Mouse (Mus musculus): ENCODE measurements at regions not wholly inside any gene's neighbourhood (a gene's known extent, or its start where the extent isn't known, plus 50 kb on each side); places are given as distances from the start of the nearest gene placed in this dataset.

DNA sequence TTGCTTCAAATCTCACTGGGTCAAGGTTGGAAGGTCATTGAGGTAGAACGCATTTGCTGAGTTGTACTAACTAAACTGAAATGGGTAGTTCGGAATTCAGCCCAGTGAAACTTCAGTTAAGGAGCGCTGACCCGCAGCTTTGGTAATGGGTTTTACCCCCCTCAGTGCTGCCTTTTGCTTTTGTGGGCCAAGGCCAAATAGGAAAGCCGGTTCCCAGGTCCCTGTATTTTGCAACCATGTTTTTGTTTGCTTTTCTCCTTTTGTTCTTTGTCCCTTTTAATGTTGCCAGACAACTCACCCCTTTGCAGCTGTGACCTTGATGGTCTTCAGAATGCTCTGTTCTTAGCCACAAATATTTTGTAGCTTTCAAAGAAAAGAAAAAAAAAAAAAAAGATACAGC lies 98.7 kb upstream of the Psmd7 start:
- TF ChIP-seq POLR2A (IDR thresholded peaks at IDR 0.05; ENCODE audit: extremely low read depth, insufficient read depth, low read length) = no peak
- TF ChIP-seq CTCF (IDR thresholded peaks at IDR 0.05; ENCODE audit: extremely low read depth, insufficient read depth, low read length) = no peak
